Mouse (Mus musculus): ENCODE results near the gene Slc50a1.

- no peak for TF ChIP-seq CTCF (IDR thresholded peaks at IDR 0.05; ENCODE audit: control insufficient read depth, insufficient read depth, low read length)
- 0 out of 2 replicates have a peak, but pooled peaks have one; percentile 18 for TF ChIP-seq POLR2A (IDR thresholded peaks at IDR 0.05; ENCODE audit: borderline replicate concordance, control insufficient read depth, low read depth, low read length)
Observed at GRCm38 (mm10) chr3:89227307-89228179, 42.8 kb downstream of the Slc50a1 start.
